Mouse (Mus musculus): ENCODE measurements around the gene Tprgl.

DNA sequence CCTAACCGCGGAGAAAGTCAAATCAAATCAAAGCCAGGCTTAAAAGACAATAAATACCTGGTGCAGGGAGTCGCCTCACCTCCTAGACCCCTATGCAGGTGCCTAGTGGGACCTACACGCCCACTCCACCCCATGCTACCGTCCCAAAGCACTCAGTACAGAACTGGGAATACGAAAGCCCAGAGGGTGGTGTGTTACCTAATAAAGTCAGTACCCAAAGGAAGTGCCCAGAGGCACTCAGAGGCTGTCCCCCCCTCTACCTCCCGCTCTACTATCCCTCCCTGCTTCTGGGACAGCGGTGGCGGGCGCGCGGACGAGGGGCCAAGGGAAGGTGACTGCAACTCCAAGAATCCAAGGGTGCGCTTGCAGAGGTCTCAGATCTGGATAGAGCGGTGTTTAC lies 9.6 kb upstream of the Tprgl start:
- TF ChIP-seq CTCF (IDR thresholded peaks at IDR 0.05) (no peak), POLR2A (IDR thresholded peaks at IDR 0.05; ENCODE audit: insufficient read depth, low read depth, low read length) (no peak), EP300 (IDR thresholded peaks at IDR 0.05; ENCODE audit: insufficient read depth, low read depth, low read length) (no peak)

Measured in heart, adult 2 months (tissue).